Mouse (Mus musculus) spleen, embryonic (tissue): ENCODE results near the gene Sgo2a.
"Not testable (repeated sequence)": the region's sequence is repeated elsewhere in the genome, so short reads cannot be mapped to it uniquely, and the experiment has no call there.

Experiments
- CTCF ChIA-PET: fragments of 350-600 bp; sonication (Branson Sonifier 250); formaldehyde crosslinking; loops from one replicate; lab custom pipeline; 2022; lab: Charles Lee

Sgo2a gene

GRCm38 (mm10) chr1:58030156-58030871, 34.5 kb downstream of the Sgo2a start:
- CTCF ChIA-PET, result no interaction called here

GRCm38 (mm10) chr1:58031160-58031769, 35.5 kb downstream of the Sgo2a start:
- CTCF ChIA-PET, result no interaction called here

- CTCF ChIA-PET, result not testable (repeated sequence)
Measured at GRCm38 (mm10) chr1:58037306-58037705, 41.5 kb downstream of the Sgo2a start.

- CTCF ChIA-PET, result no interaction called here
Measured at GRCm38 (mm10) chr1:58045076-58045475, 49.3 kb downstream of the Sgo2a start.

- CTCF ChIA-PET, result no interaction called here
Measured at GRCm38 (mm10) chr1:58045546-58045945, 49.8 kb downstream of the Sgo2a start.

GRCm38 (mm10) chr1:58046721-58047290, 51.0 kb downstream of the Sgo2a start:
- CTCF ChIA-PET, result no interaction called here

GRCm38 (mm10) chr1:58049126-58049525, 53.4 kb downstream of the Sgo2a start:
- CTCF ChIA-PET, result no interaction called here

GRCm38 (mm10) chr1:58055598-58055997, 59.8 kb downstream of the Sgo2a start:
- CTCF ChIA-PET, result no interaction called here

- CTCF ChIA-PET, result no interaction called here
Measured at GRCm38 (mm10) chr1:58056074-58056807, 60.5 kb downstream of the Sgo2a start.

- CTCF ChIA-PET, result no interaction called here
Measured at GRCm38 (mm10) chr1:58056939-58057338, 61.2 kb downstream of the Sgo2a start.

GRCm38 (mm10) chr1:58058846-58059245, 63.1 kb downstream of the Sgo2a start:
- CTCF ChIA-PET, result no interaction called here

- CTCF ChIA-PET, result no interaction called here
Measured at GRCm38 (mm10) chr1:58062131-58062530, 66.4 kb downstream of the Sgo2a start.

GRCm38 (mm10) chr1:58065151-58065550, 69.4 kb downstream of the Sgo2a start:
- CTCF ChIA-PET, result no interaction called here

GRCm38 (mm10) chr1:58065606-58066005, 69.8 kb downstream of the Sgo2a start:
- CTCF ChIA-PET, result no interaction called here

- CTCF ChIA-PET, result no interaction called here
Measured at GRCm38 (mm10) chr1:58069181-58069580, 73.4 kb downstream of the Sgo2a start.

- CTCF ChIA-PET, result no interaction called here
Measured at GRCm38 (mm10) chr1:58070091-58070490, 74.3 kb downstream of the Sgo2a start.

- CTCF ChIA-PET, result no interaction called here
Measured at GRCm38 (mm10) chr1:58071006-58071405, 75.2 kb downstream of the Sgo2a start.

GRCm38 (mm10) chr1:58071509-58071908, 75.7 kb downstream of the Sgo2a start:
- CTCF ChIA-PET, result no interaction called here

- CTCF ChIA-PET, result no interaction called here
Measured at GRCm38 (mm10) chr1:58072416-58072815, 76.6 kb downstream of the Sgo2a start.

GRCm38 (mm10) chr1:58072991-58073730, 77.4 kb downstream of the Sgo2a start:
- CTCF ChIA-PET, result no interaction called here

- CTCF ChIA-PET, result no interaction called here
Measured at GRCm38 (mm10) chr1:58074266-58074665, 78.5 kb downstream of the Sgo2a start.
